Mouse (Mus musculus): ENCODE results near the gene Olfr771. TPM values are rescaled to one million over a fixed set of nuclear protein-coding genes. Genes with fewer than 3 reads are reported as not detected.

Gene Olfr771
- polyA plus RNA-seq (2014; fragmentation: Illumina TruSeq; extraction: RNeasy Lipid Tissue Mini Kit (QIAGEN cat#74804); ENCODE audit: low replicate concordance), result not detected

GRCm38 (mm10) chr10:129164651-129165050, at the start of gene Olfr771:
Olfr771 (minus strand) TSS chr10:129164751.

DNA sequence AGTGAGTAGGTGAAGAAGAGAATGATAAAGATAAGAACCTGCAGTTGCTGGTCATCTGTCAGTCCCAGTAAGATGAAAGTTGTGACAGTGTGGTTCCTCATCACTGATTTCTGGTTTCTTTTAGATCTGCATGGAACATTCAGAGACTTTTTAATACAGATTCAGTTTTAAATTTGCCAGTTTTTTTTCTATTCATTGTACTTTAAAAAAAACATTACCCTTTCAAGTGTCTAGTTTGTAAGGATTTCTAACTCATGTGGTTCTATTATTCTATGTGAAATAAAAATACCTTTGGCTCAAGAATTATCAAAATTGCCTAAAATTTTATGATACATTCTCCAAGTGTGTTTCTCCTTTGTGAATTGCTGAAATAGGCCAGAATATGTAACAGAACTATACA, 22.8 kb upstream of the Olfr771 start, which contains the start of gene Olfr773:
TSS of gene Olfr773 (minus strand) at position 101 of the 400 bp plus-strand sequence.

DNA sequence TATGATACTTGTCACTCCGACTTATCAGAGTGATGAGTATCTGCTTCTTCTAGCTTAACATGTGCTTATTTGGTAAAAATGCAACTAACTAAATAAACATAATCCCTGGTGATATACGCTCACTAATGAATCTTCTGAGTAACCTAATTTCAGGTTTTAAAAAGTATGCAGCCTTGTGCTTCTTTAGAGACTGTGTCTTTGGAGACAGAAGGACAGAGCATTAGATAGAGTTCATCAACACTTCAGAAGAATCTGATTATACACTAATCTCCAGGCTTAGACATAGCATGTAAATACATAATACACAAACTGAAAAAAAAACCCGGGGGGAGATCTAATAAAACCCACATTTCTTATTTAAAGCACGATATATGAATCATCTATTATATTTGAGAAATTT, 13.3 kb upstream of the Olfr771 start, which contains the start of gene Olfr772:
TSS of gene Olfr772 (minus strand) at position 101 of the 400 bp plus-strand sequence.

GRCm38 (mm10) chr10:129138898-129139297, 25.7 kb downstream of the Olfr771 start, which contains the start of gene Olfr770:
Olfr770 (minus strand) TSS chr10:129138998.

GRCm38 (mm10) chr10:129117761-129118160, 46.8 kb downstream of the Olfr771 start, which contains the start of gene Olfr769:
Olfr769 (minus strand) TSS chr10:129117861.

Other genes with a start within 250 kb of the Olfr771 start
- 1.5 TPM for gene Rdh5, start 241.9 kb downstream of the Olfr771 start, polyA plus RNA-seq (2014; fragmentation: Illumina TruSeq; extraction: RNeasy Lipid Tissue Mini Kit (QIAGEN cat#74804); ENCODE audit: low replicate concordance)
- 2.2 TPM for gene Bloc1s1, start 240.7 kb downstream of the Olfr771 start, polyA plus RNA-seq (2014; fragmentation: Illumina TruSeq; extraction: RNeasy Lipid Tissue Mini Kit (QIAGEN cat#74804); ENCODE audit: low replicate concordance)
- gene Itga7, start 230.9 kb downstream of the Olfr771 start, polyA plus RNA-seq (2014; fragmentation: Illumina TruSeq; extraction: RNeasy Lipid Tissue Mini Kit (QIAGEN cat#74804); ENCODE audit: low replicate concordance), result 0.45 TPM
- 4.3 TPM for gene Mettl7b, start 203.8 kb downstream of the Olfr771 start, polyA plus RNA-seq (2014; fragmentation: Illumina TruSeq; extraction: RNeasy Lipid Tissue Mini Kit (QIAGEN cat#74804); ENCODE audit: low replicate concordance)
- gene Olfr9, start 175.3 kb downstream of the Olfr771 start, polyA plus RNA-seq (2014; fragmentation: Illumina TruSeq; extraction: RNeasy Lipid Tissue Mini Kit (QIAGEN cat#74804); ENCODE audit: low replicate concordance), result not detected
- not detected for gene Olfr763, start 154.0 kb downstream of the Olfr771 start, polyA plus RNA-seq (2014; fragmentation: Illumina TruSeq; extraction: RNeasy Lipid Tissue Mini Kit (QIAGEN cat#74804); ENCODE audit: low replicate concordance)
- gene Olfr764-ps1, start 124.9 kb downstream of the Olfr771 start, polyA plus RNA-seq (2014; fragmentation: Illumina TruSeq; extraction: RNeasy Lipid Tissue Mini Kit (QIAGEN cat#74804); ENCODE audit: low replicate concordance), result not detected
- gene Olfr765, start 114.8 kb downstream of the Olfr771 start, polyA plus RNA-seq (2014; fragmentation: Illumina TruSeq; extraction: RNeasy Lipid Tissue Mini Kit (QIAGEN cat#74804); ENCODE audit: low replicate concordance), result not detected
- gene Olfr766-ps1, start 95.8 kb downstream of the Olfr771 start, polyA plus RNA-seq (2014; fragmentation: Illumina TruSeq; extraction: RNeasy Lipid Tissue Mini Kit (QIAGEN cat#74804); ENCODE audit: low replicate concordance), result not detected
- not detected for gene Olfr767, start 81.8 kb downstream of the Olfr771 start, polyA plus RNA-seq (2014; fragmentation: Illumina TruSeq; extraction: RNeasy Lipid Tissue Mini Kit (QIAGEN cat#74804); ENCODE audit: low replicate concordance)
- gene Olfr768, start 65.4 kb downstream of the Olfr771 start, polyA plus RNA-seq (2014; fragmentation: Illumina TruSeq; extraction: RNeasy Lipid Tissue Mini Kit (QIAGEN cat#74804); ENCODE audit: low replicate concordance), result not detected
- not detected for gene Olfr769, start 46.9 kb downstream of the Olfr771 start, polyA plus RNA-seq (2014; fragmentation: Illumina TruSeq; extraction: RNeasy Lipid Tissue Mini Kit (QIAGEN cat#74804); ENCODE audit: low replicate concordance)
- gene Olfr770, start 25.8 kb downstream of the Olfr771 start, polyA plus RNA-seq (2014; fragmentation: Illumina TruSeq; extraction: RNeasy Lipid Tissue Mini Kit (QIAGEN cat#74804); ENCODE audit: low replicate concordance), result not detected
- gene Olfr772, start 13.2 kb upstream of the Olfr771 start, polyA plus RNA-seq (2014; fragmentation: Illumina TruSeq; extraction: RNeasy Lipid Tissue Mini Kit (QIAGEN cat#74804); ENCODE audit: low replicate concordance), result not detected
- not detected for gene Olfr773, start 22.7 kb upstream of the Olfr771 start, polyA plus RNA-seq (2014; fragmentation: Illumina TruSeq; extraction: RNeasy Lipid Tissue Mini Kit (QIAGEN cat#74804); ENCODE audit: low replicate concordance)
- not detected for gene Olfr774, start 71.5 kb upstream of the Olfr771 start, polyA plus RNA-seq (2014; fragmentation: Illumina TruSeq; extraction: RNeasy Lipid Tissue Mini Kit (QIAGEN cat#74804); ENCODE audit: low replicate concordance)
- not detected for gene Olfr775, start 83.7 kb upstream of the Olfr771 start, polyA plus RNA-seq (2014; fragmentation: Illumina TruSeq; extraction: RNeasy Lipid Tissue Mini Kit (QIAGEN cat#74804); ENCODE audit: low replicate concordance)
- not detected for gene Olfr776, start 94.4 kb upstream of the Olfr771 start, polyA plus RNA-seq (2014; fragmentation: Illumina TruSeq; extraction: RNeasy Lipid Tissue Mini Kit (QIAGEN cat#74804); ENCODE audit: low replicate concordance)
- gene Olfr777, start 106.7 kb upstream of the Olfr771 start, polyA plus RNA-seq (2014; fragmentation: Illumina TruSeq; extraction: RNeasy Lipid Tissue Mini Kit (QIAGEN cat#74804); ENCODE audit: low replicate concordance), result not detected
- not detected for gene Olfr780, start 153.4 kb upstream of the Olfr771 start, polyA plus RNA-seq (2014; fragmentation: Illumina TruSeq; extraction: RNeasy Lipid Tissue Mini Kit (QIAGEN cat#74804); ENCODE audit: low replicate concordance)
- gene Olfr781, start 164.1 kb upstream of the Olfr771 start, polyA plus RNA-seq (2014; fragmentation: Illumina TruSeq; extraction: RNeasy Lipid Tissue Mini Kit (QIAGEN cat#74804); ENCODE audit: low replicate concordance), result not detected
- gene Olfr782, start 184.1 kb upstream of the Olfr771 start, polyA plus RNA-seq (2014; fragmentation: Illumina TruSeq; extraction: RNeasy Lipid Tissue Mini Kit (QIAGEN cat#74804); ENCODE audit: low replicate concordance), result not detected
- not detected for gene Olfr784, start 219.3 kb upstream of the Olfr771 start, polyA plus RNA-seq (2014; fragmentation: Illumina TruSeq; extraction: RNeasy Lipid Tissue Mini Kit (QIAGEN cat#74804); ENCODE audit: low replicate concordance)
- gene Olfr785, start 240.7 kb upstream of the Olfr771 start, polyA plus RNA-seq (2014; fragmentation: Illumina TruSeq; extraction: RNeasy Lipid Tissue Mini Kit (QIAGEN cat#74804); ENCODE audit: low replicate concordance), result not detected

Data from small intestine, adult 10 weeks (tissue).